ENCODE assay signal across 20 mouse cellular contexts in the genomic region with DNA sequence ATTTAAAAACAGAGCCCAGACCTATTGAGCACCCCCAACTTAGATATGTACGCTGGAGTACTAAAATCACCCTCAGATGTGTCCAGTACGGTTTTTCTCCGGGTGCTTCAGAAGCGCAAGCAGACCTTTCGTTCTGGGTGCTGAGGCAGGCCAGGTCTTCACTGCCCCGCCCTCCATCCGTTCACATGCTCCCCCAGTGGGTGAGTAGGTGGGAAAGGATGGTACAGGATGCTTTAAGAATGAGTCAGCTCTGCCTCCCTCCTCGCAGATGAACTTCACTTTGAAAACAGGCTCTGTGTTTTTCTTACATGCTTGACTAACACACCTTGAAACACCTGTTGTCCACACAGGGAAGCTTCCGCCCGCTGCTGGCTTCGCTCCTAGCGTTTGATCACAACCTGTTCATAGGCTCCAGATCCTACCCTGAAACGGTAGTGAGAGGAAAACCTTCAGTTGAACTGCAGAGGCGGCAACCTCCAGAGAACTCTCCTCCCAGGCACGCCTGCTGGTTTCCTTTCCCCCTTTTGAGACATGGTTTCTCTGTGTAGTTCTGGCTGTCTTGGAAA. TPM values are rescaled to one million over a fixed set of nuclear protein-coding genes. Genes with fewer than 3 reads are reported as not detected.
DNase-seq lines count a peak whose midpoint lies in the region; ATAC-seq and TF ChIP-seq lines count a peak whose summit lies in the region.
"Had no signal": no experiment of that assay in that cellular context is flagged by ENCODE, and none has a peak within 500 bp of the region (broad histone marks: within the 10 kb centered on the region; RNA-seq: fewer than 3 reads in every experiment).

No protein-coding gene starts in this region.

- H3K4me1 ChIP-seq in liver, embryonic 11.5 days (replicated peaks; ENCODE audit: control insufficient read depth, insufficient read depth, low read length), result peaks cover 4% of the 10 kb centered on the region; the same call in 1 of the 2 replicates
- H3K4me1 ChIP-seq in liver, embryonic 14.5 days (replicated peaks; ENCODE audit: control insufficient read depth in 2 of 2, insufficient read depth in 2 of 2, low read length in 1 of 2), result peaks cover 0 to 11% of the 10 kb centered on the region in 2 experiments; a peak in 3 of 4 replicates
- no peaks in the 10 kb centered on the region for H3K4me1 ChIP-seq in forebrain, embryonic 15.5 days
- H3K4me1 ChIP-seq: hindbrain, embryonic 13.5 days; neural tube, embryonic 12.5 days had no signal

- peak overlapping the region; percentile 37; the same call in 1 of the 2 replicates for H3K4me2 ChIP-seq in liver, embryonic 11.5 days
- peak overlapping the region; percentile 32 for H3K4me2 ChIP-seq in liver, embryonic 14.5 days (ENCODE audit: low read depth)
- H3K4me2 ChIP-seq in forebrain, embryonic 15.5 days (replicated peaks), result no peak overlapping the region
- H3K4me2 ChIP-seq: hindbrain, embryonic 13.5 days; neural tube, embryonic 12.5 days had no signal

- peak; percentile 28 for DNase-seq in cerebellum, adult 11-12 months
- DNase-seq in cerebellum, postnatal 14 days, result no peak
- no peak for DNase-seq in liver, embryonic 11.5 days (ENCODE audit: low spot score)
- DNase-seq in liver (no peak), R1 (ENCODE audit: low read depth, low spot score) (peak; percentile 30)
- DNase-seq in liver, embryonic 14.5 days (ENCODE audit: low read depth in 3 of 3, low spot score in 3 of 3), result no peak
- DNase-seq: adrenal gland, postnatal 36 days; gastrocnemius, adult 2 months; thymus, adult 2 months had no signal

- H3K27me3 ChIP-seq in liver, embryonic 11.5 days (replicated peaks; ENCODE audit: control insufficient read depth, insufficient read depth, low read length), result no peaks in the 10 kb centered on the region
- no peaks in the 10 kb centered on the region for H3K27me3 ChIP-seq in liver, embryonic 14.5 days (ENCODE audit: control insufficient read depth, insufficient read depth, low read length)
- H3K27me3 ChIP-seq in forebrain, embryonic 15.5 days, result no peaks in the 10 kb centered on the region
- H3K27me3 ChIP-seq: hindbrain, embryonic 13.5 days; megakaryocyte, embryonic 14.5 days; neural tube, embryonic 12.5 days had no signal

- H3K9me3 ChIP-seq in liver, embryonic 11.5 days (ENCODE audit: control insufficient read depth, low read length), result no peaks in the 10 kb centered on the region
- no peaks in the 10 kb centered on the region for H3K9me3 ChIP-seq in liver, embryonic 14.5 days (ENCODE audit: control insufficient read depth, low read length)
- no peaks in the 10 kb centered on the region for H3K9me3 ChIP-seq in forebrain, embryonic 15.5 days
- H3K9me3 ChIP-seq: hindbrain, embryonic 13.5 days; megakaryocyte, embryonic 14.5 days; neural tube, embryonic 12.5 days had no signal

- WGBS in liver, embryonic 11.5 days, result 82% methylated on average over 15 of the region's 15 CpGs
- WGBS in liver, embryonic 14.5 days (ENCODE audit: insufficient replicate concordance), result 67% methylated on average over 15 of the region's 15 CpGs
- WGBS in forebrain, embryonic 15.5 days, result 91% methylated on average over 15 of the region's 15 CpGs

- TF ChIP-seq EP300 in liver, embryonic 14.5 days (IDR thresholded peaks at IDR 0.05; ENCODE audit: low read depth), result no peak

- peaks cover 3% of the 10 kb centered on the region; the same call in 1 of the 2 replicates for H3K36me3 ChIP-seq in liver, embryonic 11.5 days (ENCODE audit: control insufficient read depth, insufficient read depth, low read length)
- H3K36me3 ChIP-seq in liver, embryonic 14.5 days (replicated peaks; ENCODE audit: control insufficient read depth, insufficient read depth, low read depth), result no peaks in the 10 kb centered on the region
- H3K36me3 ChIP-seq in forebrain, embryonic 15.5 days, result peaks cover 19% of the 10 kb centered on the region

- no peak overlapping the region for H3K9ac ChIP-seq in liver, embryonic 11.5 days (ENCODE audit: low read depth, low read length)
- H3K9ac ChIP-seq in liver, embryonic 14.5 days (replicated peaks), result no peak overlapping the region
- H3K9ac ChIP-seq in forebrain, embryonic 15.5 days (replicated peaks), result no peak overlapping the region
- H3K9ac ChIP-seq: hindbrain, embryonic 13.5 days; neural tube, embryonic 12.5 days had no signal

- no peak for TF ChIP-seq CTCF in liver, embryonic 14.5 days (IDR thresholded peaks at IDR 0.05; ENCODE audit: low read depth)

- no peak for ATAC-seq in liver, embryonic 11.5 days (replicated peaks; ENCODE audit: low FRiP score)
- no peak for ATAC-seq in liver, embryonic 14.5 days (ENCODE audit: insufficient read depth)
- no peak for ATAC-seq in forebrain, embryonic 15.5 days (replicated peaks)
- ATAC-seq: forebrain, embryonic 14.5 days; intestine, embryonic 16.5 days had no signal

- no peak overlapping the region for H3K4me3 ChIP-seq in liver, embryonic 11.5 days (ENCODE audit: low read depth, low read length)
- no peak overlapping the region for H3K4me3 ChIP-seq in liver, embryonic 14.5 days (ENCODE audit: insufficient read depth in 1 of 2, low read depth in 2 of 2, low read length in 2 of 2)
- no peak overlapping the region for H3K4me3 ChIP-seq in forebrain, embryonic 15.5 days
- H3K4me3 ChIP-seq: gastrocnemius, adult 2 months; hindbrain, embryonic 13.5 days; megakaryocyte, embryonic 14.5 days; neural tube, embryonic 12.5 days had no signal

- H3K27ac ChIP-seq in liver, embryonic 11.5 days (ENCODE audit: low read depth, low read length), result no peak overlapping the region
- no peak overlapping the region for H3K27ac ChIP-seq in liver, embryonic 14.5 days
- no peak overlapping the region for H3K27ac ChIP-seq in forebrain, embryonic 15.5 days (replicated peaks)
- H3K27ac ChIP-seq: gastrocnemius, adult 2 months; hindbrain, embryonic 13.5 days; neural tube, embryonic 12.5 days had no signal

RNA-seq across cellular contexts. Expression of a gene that starts 34.8 kb away (rescaled TPM):
- polyA plus RNA-seq in liver, embryonic 11.5 days (2014; fragmentation: Nextera tagmentation; extraction: Ambion mirVana), result not detected in 2 replicates
- polyA plus RNA-seq in liver, embryonic 14.5 days (2012; rRNA removed), result not detected in 2 replicates
- not detected in 2 replicates for polyA plus RNA-seq in liver, embryonic 14.5 days (2014; fragmentation: Nextera tagmentation; extraction: Ambion mirVana)
- 0.75 and 0.78 TPM in 2 replicates for polyA plus RNA-seq in forebrain, embryonic 15.5 days (2015; fragmentation: Nextera tagmentation; extraction: Ambion mirVana)
- polyA plus RNA-seq: forebrain, embryonic 14.5 days; heart, postnatal 0 days; hindbrain, embryonic 13.5 days; intestine, embryonic 16.5 days; lung, embryonic 16.5 days; midbrain, postnatal 0 days; neural tube, embryonic 12.5 days; small intestine, adult 2 months; stomach, embryonic 14.5 days had no signal

RNA-seq across cellular contexts. Expression of a gene that starts 35.3 kb away (rescaled TPM):
- 0.29 and 0.30 TPM in 2 replicates for polyA plus RNA-seq in liver, embryonic 11.5 days (2014; fragmentation: Nextera tagmentation; extraction: Ambion mirVana)
- polyA plus RNA-seq in liver, embryonic 14.5 days (2012; rRNA removed), result 0.02 and 0.03 TPM in 2 replicates
- polyA plus RNA-seq in liver, embryonic 14.5 days (2014; fragmentation: Nextera tagmentation; extraction: Ambion mirVana), result 0.08 TPM in 1 of 2 replicates, not detected in the other
- 1.2 and 1.6 TPM in 2 replicates for polyA plus RNA-seq in forebrain, embryonic 15.5 days (2015; fragmentation: Nextera tagmentation; extraction: Ambion mirVana)
- polyA plus RNA-seq: heart, postnatal 0 days; small intestine, adult 2 months had no signal

RNA-seq across cellular contexts. Expression of a gene that starts 52.4 kb away (rescaled TPM):
- polyA plus RNA-seq in liver, embryonic 11.5 days (2014; fragmentation: Nextera tagmentation; extraction: Ambion mirVana), result 6.2 and 6.6 TPM in 2 replicates
- polyA plus RNA-seq in liver, embryonic 14.5 days (2012; rRNA removed), result 1.6 and 2.0 TPM in 2 replicates
- polyA plus RNA-seq in liver, embryonic 14.5 days (2014; fragmentation: Nextera tagmentation; extraction: Ambion mirVana), result 1.3 and 2.2 TPM in 2 replicates
- 13.8 and 16.0 TPM in 2 replicates for polyA plus RNA-seq in forebrain, embryonic 15.5 days (2015; fragmentation: Nextera tagmentation; extraction: Ambion mirVana)

Comparison
In these comparisons a context has a peak if more than half of its experiments do, and no peak if none do; other contexts are left out.
1. DNase-seq: peak in cerebellum, adult 11-12 months (single experiment) and R1 (single experiment); none in cerebellum, postnatal 14 days (0 of 2), liver, embryonic 11.5 days (single experiment), liver (single experiment) and liver, embryonic 14.5 days (0 of 3).